Mouse (Mus musculus) limb, embryonic 13.5 days (tissue): Measurements from ENCODE around the gene Tagln2. TPM values are rescaled to one million over a fixed set of nuclear protein-coding genes. Genes with fewer than 3 reads are reported as not detected.

Experiments
- ATAC-seq: fragments of 200-750 bp; cut with Nextera tagmentation; 2 replicates; pipeline ENCODE4 v1.8.0; 2017; ENCODE audit warnings: low read depth, moderate number of reproducible peaks, moderate TSS enrichment; ENCODE audit not compliant: low FRiP score
- H3K27ac ChIP-seq: fragments of 300-500 bp; sonication (generic); 2 replicates; pipeline ENCODE4 v1.5.1; 2015; ENCODE audit warnings: inconsistent platforms, mild to moderate bottlenecking, moderate library complexity
- H3K27me3 ChIP-seq: fragments of 300-500 bp; sonication (generic); 2 replicates; pipeline ENCODE4 v1.6.1; 2015; ENCODE audit warnings: mild to moderate bottlenecking, inconsistent platforms
- H3K36me3 ChIP-seq: fragments of 300-500 bp; sonication (generic); 2 replicates; pipeline ENCODE4 v1.6.1; 2015; ENCODE audit warnings: inconsistent platforms, mild to moderate bottlenecking, moderate library complexity
- H3K4me1 ChIP-seq: fragments of 300-500 bp; sonication (generic); 2 replicates; pipeline ENCODE4 v1.6.1; 2015; ENCODE audit warnings: inconsistent platforms
- H3K4me2 ChIP-seq: fragments of 300-500 bp; sonication (generic); replicated peaks from 2 replicates; pipeline ENCODE4 v1.6.1; 2015; ENCODE audit warnings: inconsistent platforms, mild to moderate bottlenecking, moderate library complexity
- H3K4me3 ChIP-seq: fragments of 300-500 bp; sonication (generic); 2 replicates; pipeline ENCODE4 v1.5.1; 2015; ENCODE audit warnings: moderate library complexity, mild to moderate bottlenecking, inconsistent platforms
- H3K9ac ChIP-seq: fragments of 300-500 bp; sonication (generic); 2 replicates; pipeline ENCODE4 v1.6.1; 2015; ENCODE audit warnings: mild to moderate bottlenecking, inconsistent platforms
- H3K9me3 ChIP-seq: fragments of 300-500 bp; sonication (generic); 2 replicates; pipeline ENCODE4 v1.6.1; 2016; ENCODE audit warnings: inconsistent platforms
- WGBS: fragments of 180-500 bp; shearing (Covaris S2); methylation state at CpG from one replicate; pipeline ENCODE4 v1.1.7; 2015; 5-methylcytosine and 5-hydroxymethylcytosine counted together
- polyA plus RNA-seq: library from polyadenylated mRNA; unstranded; fragments of >200 nt; fragmentation: Nextera tagmentation; extraction: Ambion mirVana; gene quantifications from 2 replicates; pipeline ENCODE4 v1.2.1, GENCODE M21; 2015

The Tagln2 gene
- polyA plus RNA-seq, 1 experiment from 2014 or later: 118 TPM

DNA sequence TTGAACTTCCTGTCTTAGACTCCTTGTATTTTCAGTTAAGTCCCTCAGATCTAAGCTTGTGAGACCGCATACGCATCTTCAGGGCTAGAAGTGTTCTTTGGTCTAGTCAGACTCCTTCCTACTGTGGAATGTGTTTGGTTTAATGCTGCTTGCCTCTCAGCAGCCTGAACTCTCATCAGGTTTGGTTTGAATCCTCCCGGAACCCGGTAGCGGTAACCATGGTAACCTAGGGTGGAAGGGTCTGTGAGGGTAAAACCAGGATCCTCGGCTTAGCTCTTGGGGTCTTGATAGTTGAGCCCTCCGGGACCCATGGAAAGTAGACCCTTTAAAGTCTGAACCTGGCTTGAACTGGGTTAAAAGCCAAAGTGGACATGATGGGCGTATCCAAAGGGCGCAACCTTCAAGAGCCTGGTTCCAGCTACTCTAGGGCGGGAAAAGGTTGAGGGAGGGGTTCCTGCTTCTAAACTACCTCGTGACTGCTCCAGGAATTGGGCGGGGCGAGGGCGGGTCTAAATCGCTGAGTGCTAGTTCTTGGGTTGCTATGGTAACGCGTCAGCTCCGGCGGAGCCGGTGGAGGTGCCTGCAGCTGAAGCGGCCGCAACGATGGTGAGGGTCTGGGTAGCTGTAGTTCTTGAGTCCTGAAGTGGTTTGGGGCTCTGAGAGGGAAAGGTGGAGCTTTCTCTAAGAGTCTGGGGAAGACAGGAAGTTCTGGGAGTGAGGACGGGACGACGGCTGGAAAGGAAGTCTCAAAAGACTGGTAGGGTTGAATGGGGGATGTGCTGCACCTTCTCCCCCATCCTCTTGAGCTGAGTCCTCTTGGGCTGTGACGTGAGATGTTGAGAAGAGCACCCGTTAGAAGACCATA lies 21.0 kb downstream of the Tagln2 start, which contains the start of gene Cfap45:
Cfap45 (plus strand) TSS at position 226 of the 865 bp plus-strand sequence.
- ATAC-seq: peak; percentile 88
- Histone ChIP-seq H3K9me3 (0 out of 2 replicates have a peak, but pooled peaks cover 3% of the 10 kb centered on the region), H3K9ac (no peak within 1 kb of the TSS), H3K4me3 (peak within 1 kb of the TSS; percentile 37), H3K27ac (no peak within 1 kb of the TSS; the same call in 1 of the 2 replicates), H3K4me2 (peak within 1 kb of the TSS; percentile 65), H3K27me3 (0 out of 2 replicates have a peak, but pooled peaks cover under 1% of the 10 kb centered on the region), H3K4me1 (peaks cover 26% of the 10 kb centered on the region), H3K36me3 (no peaks in the 10 kb centered on the region)
- WGBS: 4% methylated on average over 28 of the region's 28 CpGs

GRCm38 (mm10) chr1:172522524-172522923 lies 22.7 kb downstream of the Tagln2 start:
- Histone ChIP-seq H3K9me3 (0 out of 2 replicates have a peak, but pooled peaks cover 3% of the 10 kb centered on the region), H3K4me2 (no peak overlapping the region), H3K9ac (no peak overlapping the region), H3K27ac (no peak overlapping the region), H3K4me1 (peaks cover 34% of the 10 kb centered on the region), H3K36me3 (no peaks in the 10 kb centered on the region), H3K4me3 (no peak overlapping the region), H3K27me3 (peaks cover 13% of the 10 kb centered on the region; the same call in 1 of the 2 replicates)
- ATAC-seq: no peak
- 71% methylated on average over 7 of the region's 7 CpGs for WGBS

DNA sequence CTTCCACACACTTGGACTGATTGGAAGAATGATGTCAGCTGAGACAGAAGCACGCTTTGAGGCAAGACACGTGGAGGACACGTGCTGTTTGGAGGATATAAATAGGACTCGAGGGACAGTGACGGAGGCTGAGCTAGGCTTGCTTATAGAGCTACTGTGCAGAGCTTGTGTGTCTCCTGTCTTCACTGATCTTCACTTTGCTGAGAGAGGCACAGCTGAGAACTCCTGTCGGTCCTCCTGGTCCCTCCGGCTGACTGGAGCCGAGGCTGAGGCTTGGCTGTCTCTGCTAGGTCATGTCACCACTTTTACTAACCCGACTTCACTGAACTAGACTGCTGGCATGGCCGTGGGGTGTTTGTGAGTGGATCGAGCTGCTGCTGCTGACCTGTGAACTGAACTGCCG lies 23.9 kb downstream of the Tagln2 start:
- Histone ChIP-seq H3K27me3 (peaks cover 15% of the 10 kb centered on the region; the same call in 1 of the 2 replicates), H3K27ac (no peak overlapping the region), H3K4me3 (no peak overlapping the region), H3K4me2 (no peak overlapping the region), H3K36me3 (no peaks in the 10 kb centered on the region), H3K9me3 (no peaks in the 10 kb centered on the region), H3K9ac (no peak overlapping the region), H3K4me1 (peaks cover 34% of the 10 kb centered on the region)
- ATAC-seq: no peak
- WGBS: 59% methylated on average over 12 of the region's 12 CpGs

DNA sequence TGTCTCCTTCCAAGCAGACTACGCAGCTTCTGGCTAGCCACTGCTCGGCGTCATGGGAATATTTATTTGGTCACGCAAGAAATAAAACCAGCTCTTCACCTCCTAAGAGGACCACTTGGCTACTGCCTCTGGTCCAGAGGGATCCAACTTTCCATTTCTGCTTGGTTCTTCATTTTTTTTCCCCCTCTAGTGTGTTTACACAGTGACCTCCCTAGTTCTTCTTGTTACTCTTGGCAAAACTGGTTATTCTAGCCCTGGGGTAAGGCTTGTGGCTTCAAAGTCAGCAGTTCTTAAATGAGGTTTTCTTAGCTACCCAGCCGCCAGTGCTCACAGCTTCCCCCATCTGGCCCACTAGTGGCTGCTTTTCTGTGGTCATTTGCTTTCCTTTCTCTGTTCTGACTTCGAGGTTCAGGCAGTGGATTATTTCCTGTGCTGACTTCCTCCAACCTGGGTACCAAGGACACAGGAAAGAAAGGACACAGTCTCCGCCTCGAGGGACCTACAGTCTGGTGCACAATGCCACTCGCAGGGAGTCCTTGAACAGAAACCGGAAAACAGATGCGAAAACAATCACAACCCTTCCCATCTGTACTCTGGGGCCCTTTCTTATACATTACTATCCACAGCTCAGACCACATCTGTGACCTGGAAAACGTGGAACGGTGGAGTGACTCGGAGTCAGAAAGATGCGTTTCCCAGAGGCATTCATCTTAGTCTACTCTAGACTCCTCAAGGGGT lies 25.3 kb downstream of the Tagln2 start:
- H3K27me3 ChIP-seq: peaks cover 15% of the 10 kb centered on the region; the same call in 1 of the 2 replicates
- H3K4me1 ChIP-seq: peaks cover 37% of the 10 kb centered on the region
- ATAC-seq: 0 out of 2 replicates have a peak, but pooled peaks have one; percentile 6
- no peak overlapping the region for H3K9ac ChIP-seq
- WGBS: 35% methylated on average over 15 of the region's 15 CpGs
- H3K27ac ChIP-seq: peak overlapping the region; percentile 23
- no peaks in the 10 kb centered on the region for H3K9me3 ChIP-seq
- H3K4me2 ChIP-seq: peak overlapping the region; percentile 36
- no peaks in the 10 kb centered on the region for H3K36me3 ChIP-seq
- H3K4me3 ChIP-seq: no peak overlapping the region

DNA sequence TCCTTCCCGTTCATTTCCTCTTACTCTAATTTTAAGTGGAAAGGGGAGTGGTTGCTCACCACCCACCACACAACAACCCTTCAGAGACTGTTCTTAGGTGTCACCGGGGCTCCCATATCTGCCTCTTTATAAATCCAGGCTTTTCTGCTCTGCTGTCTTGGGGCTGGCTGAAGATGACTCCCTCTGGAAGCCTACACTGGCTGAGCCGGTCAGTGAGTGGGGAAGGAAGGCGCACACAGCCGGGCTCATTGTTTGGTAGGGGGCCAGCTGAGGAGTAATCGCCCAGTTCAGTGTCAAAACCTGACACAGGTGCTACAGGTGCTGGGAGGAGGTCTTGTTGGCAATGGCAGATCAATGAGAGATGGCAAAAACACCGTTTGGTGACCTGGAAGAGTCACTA lies 26.1 kb downstream of the Tagln2 start:
- Histone ChIP-seq H3K4me1 (peaks cover 39% of the 10 kb centered on the region), H3K27me3 (peaks cover 15% of the 10 kb centered on the region; the same call in 1 of the 2 replicates), H3K4me2 (no peak overlapping the region), H3K9me3 (no peaks in the 10 kb centered on the region), H3K36me3 (no peaks in the 10 kb centered on the region), H3K9ac (no peak overlapping the region), H3K27ac (no peak overlapping the region), H3K4me3 (no peak overlapping the region)
- no peak for ATAC-seq
- WGBS: 63% methylated on average over 7 of the region's 7 CpGs

GRCm38 (mm10) chr1:172526380-172527081 lies 26.7 kb downstream of the Tagln2 start:
- Histone ChIP-seq H3K9me3 (no peaks in the 10 kb centered on the region), H3K4me2 (no peak overlapping the region), H3K4me3 (no peak overlapping the region), H3K27ac (no peak overlapping the region), H3K36me3 (no peaks in the 10 kb centered on the region), H3K27me3 (peaks cover 17% of the 10 kb centered on the region), H3K4me1 (peaks cover 37% of the 10 kb centered on the region), H3K9ac (no peak overlapping the region)
- no peak for ATAC-seq
- WGBS: 77% methylated on average over 23 of the region's 23 CpGs

- Histone ChIP-seq H3K4me1 (peaks cover 46% of the 10 kb centered on the region), H3K4me2 (no peak overlapping the region), H3K4me3 (no peak overlapping the region), H3K27ac (no peak overlapping the region), H3K9me3 (no peaks in the 10 kb centered on the region), H3K9ac (no peak overlapping the region), H3K27me3 (peaks cover 26% of the 10 kb centered on the region), H3K36me3 (no peaks in the 10 kb centered on the region)
- 89% methylated on average over 10 of the region's 10 CpGs for WGBS
- no peak for ATAC-seq
Measured at GRCm38 (mm10) chr1:172527431-172527830, 27.6 kb downstream of the Tagln2 start.

DNA sequence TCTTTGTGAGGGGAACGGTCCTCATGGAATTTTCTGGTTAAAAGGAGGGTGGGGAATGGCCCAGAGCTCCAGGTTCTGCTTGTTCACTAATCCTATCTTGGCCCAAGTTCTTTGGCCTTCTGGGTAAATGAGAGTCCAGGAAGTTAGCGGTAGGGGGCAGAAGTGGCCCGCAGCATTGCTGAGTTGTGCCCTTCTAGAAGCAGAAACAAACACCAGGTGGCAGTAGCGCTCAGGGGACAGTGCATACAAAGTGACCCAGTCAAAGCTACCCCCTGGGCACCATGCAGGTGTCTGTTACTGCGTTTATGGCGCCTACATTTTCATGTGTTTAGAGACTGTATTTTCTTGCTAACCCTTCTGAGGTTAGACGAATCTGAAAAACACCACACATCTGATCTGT lies 28.9 kb downstream of the Tagln2 start:
- WGBS: 5% methylated on average over 7 of the region's 7 CpGs
- ATAC-seq: peak; percentile 53

GRCm38 (mm10) chr1:172530544-172531220 lies 30.8 kb downstream of the Tagln2 start:
- peak; percentile 9; the same call in 1 of the 2 replicates for ATAC-seq
- Histone ChIP-seq H3K4me2 (no peak overlapping the region), H3K4me1 (peaks cover 44% of the 10 kb centered on the region), H3K36me3 (no peaks in the 10 kb centered on the region), H3K9me3 (no peaks in the 10 kb centered on the region), H3K27ac (no peak overlapping the region), H3K27me3 (peaks cover 41% of the 10 kb centered on the region), H3K4me3 (no peak overlapping the region), H3K9ac (no peak overlapping the region)
- 8% methylated on average over 8 of the region's 8 CpGs for WGBS

More for the DNA sequence above, 28.9 kb downstream of the Tagln2 start:
- H3K9me3 ChIP-seq: no peaks in the 10 kb centered on the region
- no peak overlapping the region for H3K4me3 ChIP-seq
- peaks cover 55% of the 10 kb centered on the region for H3K4me1 ChIP-seq
- H3K27me3 ChIP-seq: peaks cover 28% of the 10 kb centered on the region
- no peak overlapping the region for H3K9ac ChIP-seq
- no peaks in the 10 kb centered on the region for H3K36me3 ChIP-seq
- H3K4me2 ChIP-seq: no peak overlapping the region
- H3K27ac ChIP-seq: no peak overlapping the region

GRCm38 (mm10) chr1:172532551-172532950 lies 32.7 kb downstream of the Tagln2 start:
- Histone ChIP-seq H3K27ac (no peak overlapping the region), H3K9ac (peak overlapping the region; percentile 39; the same call in 1 of the 2 replicates), H3K9me3 (no peaks in the 10 kb centered on the region), H3K36me3 (no peaks in the 10 kb centered on the region), H3K27me3 (peaks cover 28% of the 10 kb centered on the region), H3K4me2 (peak overlapping the region; percentile 58), H3K4me3 (peak overlapping the region; percentile 27), H3K4me1 (peaks cover 35% of the 10 kb centered on the region)
- ATAC-seq: peak; percentile 49; the same call in 1 of the 2 replicates
- WGBS: 3% methylated on average over 13 of the region's 13 CpGs

- no peak overlapping the region for H3K9ac ChIP-seq
- WGBS: 86% methylated on average over 16 of the region's 16 CpGs
- H3K36me3 ChIP-seq: no peaks in the 10 kb centered on the region
- no peak for ATAC-seq
- H3K27ac ChIP-seq: no peak overlapping the region
- H3K4me3 ChIP-seq: no peak overlapping the region
- H3K4me2 ChIP-seq: no peak overlapping the region
- peaks cover 26% of the 10 kb centered on the region for H3K27me3 ChIP-seq
- H3K9me3 ChIP-seq: no peaks in the 10 kb centered on the region
- H3K4me1 ChIP-seq: peaks cover 38% of the 10 kb centered on the region
Measured at GRCm38 (mm10) chr1:172535116-172535515, 35.3 kb downstream of the Tagln2 start.
